Mouse (Mus musculus) forebrain, embryonic 11.5 days (tissue): ENCODE data around the gene Tex19.2. TPM values are rescaled to one million over a fixed set of nuclear protein-coding genes. Genes with fewer than 3 reads are reported as not detected.

ENCODE experiments used
- polyA plus RNA-seq: library from polyadenylated mRNA; unstranded; fragments of >200 nt; fragmentation: Nextera tagmentation; extraction: Ambion mirVana; gene quantifications from 2 replicates; pipeline ENCODE4 v1.2.1, GENCODE M21; 2014

Gene Tex19.2
- polyA plus RNA-seq, 1 experiment from 2014 or later: not detected

Other genes with a start within 250 kb of the Tex19.2 start
- gene Ccdc57, start 185.8 kb downstream of the Tex19.2 start, polyA plus RNA-seq: 6.1 and 7.7 TPM in 2 replicates
- gene Slc16a3, start 170.2 kb downstream of the Tex19.2 start, polyA plus RNA-seq: 55.5 and 62.1 TPM in 2 replicates
- gene Csnk1d, start 127.3 kb downstream of the Tex19.2 start, polyA plus RNA-seq: 102 and 103 TPM in 2 replicates
- not detected in 2 replicates for gene Cd7, start 79.3 kb downstream of the Tex19.2 start, polyA plus RNA-seq
- gene Sectm1b, start 55.1 kb downstream of the Tex19.2 start, polyA plus RNA-seq: not detected in 2 replicates
- not detected in 2 replicates for gene Sectm1a, start 37.5 kb downstream of the Tex19.2 start, polyA plus RNA-seq
- not detected in 2 replicates for gene Tex19.1, start 27.5 kb upstream of the Tex19.2 start, polyA plus RNA-seq
- not detected in 2 replicates for gene Uts2r, start 41.6 kb upstream of the Tex19.2 start, polyA plus RNA-seq
- 7.3 and 7.8 TPM in 2 replicates for gene Hexdc, start 85.8 kb upstream of the Tex19.2 start, polyA plus RNA-seq
- gene Ogfod3, start 86.0 kb upstream of the Tex19.2 start, polyA plus RNA-seq: 20.3 and 20.5 TPM in 2 replicates
- gene Cybc1, start 110.6 kb upstream of the Tex19.2 start, polyA plus RNA-seq: 31.7 and 39.2 TPM in 2 replicates
- 58.9 and 70.1 TPM in 2 replicates for gene Narf, start 118.6 kb upstream of the Tex19.2 start, polyA plus RNA-seq
- gene Foxk2, start 141.3 kb upstream of the Tex19.2 start, polyA plus RNA-seq: 16.4 and 21.8 TPM in 2 replicates
- 99.3 and 107 TPM in 2 replicates for gene Wdr45b, start 235.8 kb upstream of the Tex19.2 start, polyA plus RNA-seq